Mouse (Mus musculus): ENCODE data around the gene Akna.

DNA sequence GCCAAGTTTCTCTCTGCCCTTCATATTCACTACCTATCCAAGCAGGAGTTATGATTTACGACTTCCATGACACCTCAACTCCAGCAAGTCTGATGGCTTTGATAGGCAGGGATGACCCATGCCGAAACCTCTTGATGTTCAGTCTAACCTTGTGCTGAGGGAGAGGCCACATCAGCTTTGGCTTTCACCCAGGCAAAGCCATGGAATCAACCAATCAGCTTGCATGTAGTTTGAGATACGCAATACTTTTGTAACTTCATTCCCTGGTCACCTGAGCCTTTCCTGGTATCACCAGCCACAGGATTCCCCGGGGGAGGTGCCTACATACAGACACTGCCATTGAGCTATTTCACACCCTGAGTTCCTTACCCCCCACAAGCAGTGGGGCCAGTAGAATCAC lies 56.5 kb downstream of the Akna start:
- TF ChIP-seq CTCF (IDR thresholded peaks at IDR 0.05; ENCODE audit: control insufficient read depth, insufficient read depth, insufficient replicate concordance, low read depth, low read length) (no peak), POLR2A (IDR thresholded peaks at IDR 0.05; ENCODE audit: control insufficient read depth, low read depth, low read length) (no peak)
